Mouse (Mus musculus) heart, adult 9 months (tissue): ENCODE data around the gene Arhgef10l.

Experiments
- DNase-seq, 2 experiments: peaks; one replicate each; pipeline ENCODE4 v3.0.0; 2022; ENCODE audit warnings: low spot score in 2 of 2

Gene Arhgef10l

DNA sequence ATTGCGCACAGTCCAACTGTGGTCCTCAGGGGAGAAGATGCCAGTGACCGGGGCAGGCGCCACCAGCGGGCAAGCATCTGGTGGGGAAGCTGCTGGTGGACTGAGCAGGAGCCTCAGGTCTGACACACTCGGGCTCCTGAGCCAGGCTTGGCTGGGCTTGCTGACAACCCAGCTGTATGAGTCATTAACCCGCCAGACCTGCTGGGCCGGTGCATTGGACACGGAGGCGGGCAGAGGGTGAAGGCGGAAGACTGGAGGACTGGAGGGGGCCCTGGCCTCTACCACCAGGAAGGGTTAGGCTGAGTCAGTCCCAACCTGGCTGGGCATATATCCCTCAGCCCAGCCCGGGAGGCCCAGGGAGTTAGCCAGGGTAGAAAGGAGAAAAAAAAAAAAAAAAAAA, at the start of gene Arhgef10l:
TSS of gene Arhgef10l (minus strand) at position 253 of the 400 bp plus-strand sequence.
- no peak for DNase-seq

DNA sequence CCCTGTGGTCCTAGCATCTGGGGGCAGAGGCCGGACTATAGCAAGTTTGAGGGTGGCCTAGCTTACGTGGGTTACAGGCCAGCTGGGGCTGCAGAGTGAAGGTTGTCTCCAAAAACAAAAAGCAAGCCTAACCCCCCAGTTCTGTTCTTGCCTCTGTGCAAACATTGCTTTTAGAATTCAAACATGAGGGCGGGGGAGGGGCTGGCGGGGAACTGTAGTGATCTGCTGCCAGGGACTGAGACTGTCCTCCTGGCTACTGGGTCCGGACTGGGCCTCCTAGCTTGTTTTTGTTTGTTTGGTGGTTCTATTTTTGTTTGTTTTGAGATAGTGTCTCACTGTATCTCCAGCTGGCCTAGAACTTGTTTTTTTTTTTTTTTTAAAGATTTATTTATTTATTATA, 48.8 kb upstream of the Arhgef10l start:
- DNase-seq: no peak

DNA sequence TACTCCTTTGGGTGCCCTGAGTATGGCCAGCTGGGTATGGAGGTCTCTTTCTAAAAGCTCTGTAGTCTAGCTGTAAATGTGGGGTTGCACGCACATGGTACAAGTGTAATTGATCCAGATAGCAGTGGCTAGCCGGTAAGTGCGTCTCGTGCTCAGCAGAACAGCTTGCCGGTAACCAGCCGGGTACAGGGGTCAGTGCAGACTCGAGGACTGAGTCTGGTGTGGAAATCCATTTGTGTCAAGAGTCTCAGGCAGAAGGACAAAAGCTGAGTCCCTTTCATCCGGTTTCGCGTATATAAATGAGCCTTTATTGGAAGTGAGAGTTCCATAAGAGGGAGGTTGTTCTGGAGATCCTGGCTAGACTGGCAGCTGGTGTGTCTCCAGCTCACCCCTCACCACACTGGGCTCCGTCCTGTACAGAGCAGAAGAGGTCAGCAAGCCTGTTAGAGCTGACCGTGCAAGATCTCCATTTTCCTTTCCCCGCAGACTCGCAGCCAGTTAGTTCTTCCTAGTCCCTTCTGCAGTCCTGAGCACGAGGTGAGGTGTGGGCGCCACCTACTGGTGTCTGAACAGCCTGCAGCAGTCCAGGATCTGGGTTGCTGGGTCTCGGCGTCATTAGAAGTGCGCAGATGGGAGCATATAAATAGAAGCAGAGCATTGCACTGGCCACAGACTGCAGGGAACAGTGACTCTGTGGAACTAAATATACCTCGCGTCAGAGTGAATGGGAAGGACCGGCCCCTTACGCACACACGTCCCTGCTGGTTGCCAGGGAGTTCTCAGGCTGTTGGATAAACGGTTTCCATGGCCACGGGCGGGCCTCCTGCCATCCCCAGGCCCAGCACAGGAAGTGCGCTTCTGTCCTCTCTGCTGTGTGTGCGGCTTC, 47.9 kb upstream of the Arhgef10l start:
- DNase-seq: peak; percentile 92 to 96

DNA sequence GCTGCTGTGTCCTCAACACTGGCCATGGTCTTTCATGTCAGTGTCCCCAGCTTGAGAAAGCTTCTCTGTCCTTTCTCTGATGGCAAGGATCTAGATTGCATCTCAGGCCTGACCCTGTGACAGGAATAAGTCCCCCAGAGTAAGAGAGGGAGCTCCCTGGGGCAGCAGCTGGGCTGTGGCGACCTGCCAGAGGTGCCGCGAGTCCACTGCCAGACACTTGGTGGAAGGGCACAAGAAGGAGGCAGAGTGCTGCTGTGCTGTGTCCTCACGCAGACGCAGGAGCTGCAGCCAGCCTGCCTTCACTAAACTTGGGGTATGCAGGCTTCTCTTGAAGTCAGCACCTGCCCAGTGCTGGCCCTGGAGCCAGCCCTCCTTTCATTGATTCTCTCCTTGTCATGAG, 45.5 kb upstream of the Arhgef10l start:
- DNase-seq: no peak

DNA sequence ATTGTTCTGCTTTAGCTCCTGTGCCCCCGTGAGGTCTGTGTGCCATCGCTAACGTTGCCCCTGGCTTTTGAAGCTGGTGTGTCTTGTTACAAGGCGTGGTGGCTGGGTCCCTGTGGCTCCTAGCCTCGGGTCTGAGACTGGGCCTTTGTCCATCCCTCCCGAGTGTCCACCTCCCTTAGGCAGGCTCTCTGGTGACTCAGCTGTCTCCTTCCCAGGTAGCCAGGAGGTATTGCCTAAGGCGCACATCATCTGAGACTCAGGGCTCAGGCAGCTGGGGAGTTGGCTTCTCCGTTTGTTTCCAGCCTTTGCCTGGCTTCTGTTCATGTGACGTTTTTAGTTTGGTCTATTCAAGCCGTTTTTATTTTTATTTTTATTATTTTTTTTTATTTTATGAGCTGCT, 45.0 kb upstream of the Arhgef10l start:
- DNase-seq: no peak

DNA sequence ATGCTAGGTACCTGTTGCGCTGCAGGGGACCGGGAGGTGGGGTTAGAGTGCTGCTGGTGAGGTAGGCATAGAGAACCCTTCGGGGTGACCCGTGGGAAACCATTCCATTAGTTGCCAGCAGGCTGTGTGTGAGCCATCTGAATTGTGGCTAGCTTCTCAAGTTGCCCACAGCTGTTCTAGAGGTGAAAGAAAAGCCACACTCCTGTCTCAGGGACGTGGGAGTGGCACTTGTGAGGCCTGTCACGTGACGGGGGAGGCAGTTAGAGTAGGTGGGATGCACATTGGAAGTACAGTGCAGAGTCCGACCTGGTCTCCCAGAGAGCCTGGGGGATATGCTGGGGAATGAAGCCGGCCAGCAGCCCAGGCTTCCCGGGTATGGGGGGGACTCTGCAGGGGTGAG, 43.8 kb upstream of the Arhgef10l start:
- DNase-seq: no peak

DNA sequence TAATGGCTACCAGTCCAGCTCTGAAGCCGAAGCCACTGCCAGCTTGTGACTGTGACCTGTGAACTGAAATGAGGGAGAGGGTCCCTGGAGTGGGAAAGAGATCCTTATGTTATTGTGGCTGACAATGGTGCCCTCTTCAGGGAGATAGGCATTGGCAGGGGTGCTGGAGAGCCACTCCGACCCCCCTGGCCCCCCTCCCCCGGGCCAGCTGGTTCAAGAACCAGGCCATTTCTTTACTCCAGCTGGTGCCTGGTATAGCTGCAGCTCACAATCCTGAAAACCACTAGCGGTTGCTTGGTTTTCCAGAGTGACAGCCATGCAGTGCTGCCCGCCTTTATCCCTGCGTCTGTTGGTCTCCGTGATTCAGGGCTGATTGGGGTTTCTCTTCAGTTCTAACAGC, 43.3 kb upstream of the Arhgef10l start:
- DNase-seq: no peak

DNA sequence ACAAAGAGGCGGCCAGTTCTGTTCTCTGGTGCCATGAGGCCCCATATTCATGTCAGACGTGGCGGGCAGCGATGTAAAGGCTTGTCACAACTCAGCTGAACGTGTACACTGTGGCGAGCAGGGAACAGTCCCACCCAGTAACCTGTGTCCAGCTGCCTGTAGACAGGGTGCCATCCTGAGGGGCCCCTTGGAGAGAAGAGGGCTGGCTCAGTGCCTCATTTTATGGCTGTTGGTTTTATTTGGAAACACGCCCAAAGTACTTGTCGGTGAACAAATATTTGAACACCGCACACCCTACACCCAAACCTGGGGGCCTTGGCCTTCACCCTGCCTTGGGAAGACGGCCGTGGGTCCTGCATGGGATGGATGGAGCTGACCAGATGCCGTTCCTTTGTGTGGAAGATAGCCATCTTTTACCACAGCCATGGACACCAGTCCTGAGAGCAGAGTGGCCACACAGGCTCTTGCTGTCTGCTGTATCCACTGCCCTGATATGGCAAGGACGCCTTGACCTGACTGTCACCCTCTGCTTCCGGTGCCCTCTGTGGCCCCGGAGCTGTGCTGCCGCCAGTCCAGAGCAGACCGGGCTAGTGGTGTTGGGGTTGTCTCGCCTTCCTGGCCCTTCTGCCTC, 42.6 kb upstream of the Arhgef10l start:
- DNase-seq: no peak

DNA sequence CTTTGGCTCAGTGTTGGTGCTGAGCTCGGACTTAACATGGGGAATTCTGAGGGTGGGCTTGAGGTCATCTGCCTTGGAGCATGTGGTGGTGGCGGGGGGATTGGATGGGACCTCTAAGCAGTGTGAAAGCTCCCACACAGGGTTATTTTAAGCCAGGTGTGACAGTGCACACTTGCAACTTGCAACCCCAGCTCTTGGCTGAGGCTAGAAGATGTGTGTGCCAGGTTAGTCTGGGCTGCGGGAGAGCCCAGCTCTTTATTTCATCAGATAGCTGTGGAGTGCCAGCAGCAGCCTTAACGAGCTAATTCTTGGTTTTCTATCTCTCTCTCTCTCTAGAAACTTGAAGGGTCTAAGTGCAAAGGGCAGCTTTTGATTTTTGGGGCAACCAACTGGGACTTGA, 41.8 kb upstream of the Arhgef10l start:
- no peak for DNase-seq

DNA sequence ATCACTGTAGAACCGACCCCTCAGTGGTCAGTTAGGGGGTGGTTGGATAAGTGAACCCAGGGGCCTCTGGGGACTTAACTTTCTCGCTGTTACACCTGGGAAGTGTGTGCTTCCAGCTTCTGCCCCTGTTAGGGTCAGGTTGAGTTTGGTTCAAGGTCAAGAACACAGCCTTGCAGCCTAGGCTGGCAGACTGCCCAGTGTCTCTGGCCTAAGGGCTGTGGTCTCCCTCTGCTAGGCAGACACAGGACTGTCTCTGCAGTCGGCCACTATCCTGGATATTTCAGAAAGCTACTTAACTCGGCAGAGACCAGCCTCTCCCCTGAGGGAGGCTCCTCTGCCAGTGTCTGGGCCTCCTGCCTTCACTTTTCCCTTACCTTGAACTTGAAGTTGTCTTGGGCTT, 38.4 kb upstream of the Arhgef10l start:
- no peak for DNase-seq

DNA sequence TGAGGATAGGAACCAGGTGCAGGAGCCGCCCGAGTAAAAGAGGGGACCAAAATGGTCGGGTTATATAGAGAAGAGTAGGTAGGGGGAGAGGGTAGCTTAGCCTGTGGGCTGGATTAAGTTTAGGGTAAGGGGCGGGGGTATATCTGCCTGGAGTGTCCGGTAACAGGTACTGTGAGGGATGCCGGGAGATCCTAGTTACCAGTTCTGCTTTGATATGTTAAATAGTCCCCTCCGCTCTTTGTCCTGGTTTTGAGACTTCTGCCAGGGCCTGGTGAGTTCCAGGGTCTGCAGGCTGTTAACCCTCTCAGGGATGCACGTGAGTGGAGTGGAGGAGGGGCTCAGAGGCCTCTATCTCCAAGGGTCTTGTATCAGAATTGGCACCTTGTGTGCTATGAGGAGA, 37.8 kb upstream of the Arhgef10l start:
- no peak for DNase-seq

DNA sequence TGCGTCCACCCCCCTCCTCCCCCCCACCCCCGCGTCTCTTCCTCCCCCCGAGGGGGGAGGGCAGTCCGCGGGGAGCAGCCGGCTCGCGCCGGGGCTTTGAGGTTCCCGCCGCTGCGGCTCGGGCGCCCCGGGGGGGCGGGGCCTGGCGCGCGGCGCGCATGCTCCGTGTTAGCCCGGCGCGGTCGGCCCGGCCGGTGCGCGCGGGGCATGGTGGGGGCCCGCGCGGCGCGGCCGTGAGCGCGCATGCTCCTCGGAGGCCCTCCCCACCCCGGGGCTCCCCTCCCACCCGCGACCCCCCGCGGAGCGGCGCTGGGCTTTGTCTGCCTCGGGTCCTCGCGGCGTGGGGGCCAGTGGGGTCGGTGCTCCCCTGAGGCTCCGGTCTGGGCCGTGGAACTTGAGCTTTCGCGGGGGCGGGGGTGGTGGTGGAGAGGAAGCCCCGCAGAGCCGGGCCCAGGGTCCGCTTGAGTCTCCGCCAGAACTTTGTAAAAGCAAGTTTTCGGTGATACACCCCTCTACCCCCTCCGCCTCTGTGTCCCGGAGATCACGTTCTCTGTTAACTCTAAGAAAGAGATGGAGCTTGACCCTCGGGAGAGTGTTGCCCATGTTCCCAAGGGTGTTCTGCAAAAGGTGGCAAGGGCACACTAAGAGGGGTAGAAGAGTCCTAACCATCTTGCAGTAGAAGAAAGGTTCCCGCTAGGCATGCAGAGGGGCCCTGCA, 37.0 kb upstream of the Arhgef10l start:
- DNase-seq: peak; percentile 85 to 89

DNA sequence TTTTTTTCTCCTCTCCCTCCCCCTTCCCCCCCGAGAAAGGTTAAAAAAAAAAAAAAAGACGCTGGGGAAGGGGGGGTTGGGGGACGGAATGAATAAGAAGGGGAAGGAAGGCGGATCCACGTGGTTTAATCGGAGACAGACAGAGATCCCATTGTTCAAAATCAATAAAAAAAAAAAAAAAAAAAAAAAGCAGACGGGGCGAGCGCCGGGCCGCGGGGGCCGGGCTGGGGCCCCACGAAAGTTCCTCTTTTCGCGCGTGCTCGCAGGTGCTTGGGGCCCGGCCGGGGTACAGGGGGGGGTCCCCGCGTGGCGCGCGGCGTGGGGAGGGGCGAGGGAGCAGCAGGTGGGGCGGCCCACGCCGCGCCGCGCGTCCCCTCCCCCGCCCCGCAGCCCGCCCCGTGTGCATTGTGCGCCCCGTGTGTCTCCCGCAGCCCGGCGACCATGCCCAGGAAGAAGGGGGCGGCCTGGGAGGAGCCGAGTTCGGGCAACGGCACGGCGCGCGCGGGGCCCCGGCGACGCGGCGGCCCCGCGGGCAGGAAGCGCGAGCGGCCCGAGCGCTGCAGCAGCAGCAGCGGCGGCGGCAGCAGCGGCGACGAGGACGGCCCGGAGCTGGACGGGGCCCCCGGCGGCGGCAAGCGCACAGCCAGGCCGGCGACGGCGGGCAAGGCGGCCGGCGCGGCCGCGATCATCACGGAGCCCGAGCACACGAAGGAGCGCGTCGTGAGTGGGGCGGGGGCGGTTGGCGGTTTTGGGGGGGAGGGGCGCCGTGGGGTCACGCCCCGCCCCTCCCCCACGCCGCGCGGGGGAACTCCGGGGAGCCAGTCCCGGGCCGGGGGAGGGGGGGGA, 36.1 kb upstream of the Arhgef10l start:
- DNase-seq: no peak

DNA sequence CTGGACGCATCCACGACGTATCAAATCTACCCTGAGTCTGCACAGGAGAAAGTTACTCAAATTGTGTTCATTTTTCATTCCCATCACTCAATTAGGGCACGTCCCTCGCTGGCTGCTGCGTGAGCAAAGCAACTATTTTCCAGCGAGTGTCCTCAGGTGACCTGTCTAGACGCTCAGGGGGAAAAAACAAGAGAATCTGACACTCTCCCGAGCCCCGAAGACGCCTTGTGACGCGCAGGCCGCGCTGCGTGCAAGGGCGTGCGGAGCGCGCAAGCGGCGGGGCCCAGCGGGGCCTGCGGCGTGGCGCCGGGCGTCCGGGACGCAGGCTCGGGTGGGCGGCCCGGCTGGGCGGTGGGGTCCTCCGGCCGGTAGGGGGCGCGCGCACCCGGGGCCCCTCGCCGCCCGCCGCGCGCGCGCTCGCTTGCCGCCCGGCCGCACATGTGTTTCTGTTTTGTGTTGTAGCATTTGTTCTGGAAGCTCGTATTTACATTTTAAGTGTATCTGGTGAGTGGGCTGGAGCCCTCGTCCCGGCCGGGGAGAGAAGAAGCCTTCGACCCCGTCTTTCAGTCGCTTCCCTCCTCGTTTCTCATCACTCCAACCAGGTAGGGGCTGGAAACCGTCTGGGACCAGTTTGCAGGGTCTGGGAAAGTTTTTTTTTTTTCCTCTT, 35.4 kb upstream of the Arhgef10l start:
- DNase-seq: peak; percentile 78 to 83

DNA sequence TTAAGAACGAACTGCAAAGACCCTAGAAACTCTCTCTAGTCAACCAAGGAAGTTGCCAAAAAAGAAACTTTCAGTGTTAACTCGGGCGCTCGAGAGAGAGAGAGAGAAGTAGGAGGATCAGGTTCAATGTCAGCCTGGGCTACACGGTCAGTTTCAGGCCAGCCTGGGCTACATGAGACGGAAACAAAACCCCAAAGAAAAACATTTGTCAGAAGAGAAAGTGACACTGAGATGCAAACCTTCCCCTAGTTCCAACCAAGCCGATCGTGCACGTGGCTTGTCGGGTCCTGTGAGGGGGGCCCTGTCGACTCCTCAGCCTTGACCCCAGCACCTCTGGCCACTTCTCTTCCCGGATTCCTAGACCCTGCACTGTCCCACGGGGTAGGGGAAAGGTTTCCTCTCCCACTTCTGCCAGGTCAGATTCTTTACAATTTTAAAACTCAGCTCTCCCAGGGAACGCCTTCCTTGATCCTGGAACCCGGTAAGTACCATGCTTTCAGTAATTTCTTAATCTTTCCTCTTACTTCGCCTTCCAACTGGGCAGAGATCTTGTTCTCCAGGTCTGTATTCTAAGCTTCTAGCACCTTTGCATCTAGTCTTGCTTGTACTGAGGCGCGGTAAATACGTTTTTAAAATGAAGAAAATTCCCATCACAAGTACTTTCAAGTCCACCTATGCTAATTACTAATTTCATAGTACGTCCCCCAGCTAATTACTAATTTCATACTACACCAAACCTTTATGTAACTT, 34.6 kb upstream of the Arhgef10l start, which contains the start of gene Rcc2:
TSS of gene Rcc2 (plus strand) at position 273 of the 750 bp plus-strand sequence.
- DNase-seq: no peak

DNA sequence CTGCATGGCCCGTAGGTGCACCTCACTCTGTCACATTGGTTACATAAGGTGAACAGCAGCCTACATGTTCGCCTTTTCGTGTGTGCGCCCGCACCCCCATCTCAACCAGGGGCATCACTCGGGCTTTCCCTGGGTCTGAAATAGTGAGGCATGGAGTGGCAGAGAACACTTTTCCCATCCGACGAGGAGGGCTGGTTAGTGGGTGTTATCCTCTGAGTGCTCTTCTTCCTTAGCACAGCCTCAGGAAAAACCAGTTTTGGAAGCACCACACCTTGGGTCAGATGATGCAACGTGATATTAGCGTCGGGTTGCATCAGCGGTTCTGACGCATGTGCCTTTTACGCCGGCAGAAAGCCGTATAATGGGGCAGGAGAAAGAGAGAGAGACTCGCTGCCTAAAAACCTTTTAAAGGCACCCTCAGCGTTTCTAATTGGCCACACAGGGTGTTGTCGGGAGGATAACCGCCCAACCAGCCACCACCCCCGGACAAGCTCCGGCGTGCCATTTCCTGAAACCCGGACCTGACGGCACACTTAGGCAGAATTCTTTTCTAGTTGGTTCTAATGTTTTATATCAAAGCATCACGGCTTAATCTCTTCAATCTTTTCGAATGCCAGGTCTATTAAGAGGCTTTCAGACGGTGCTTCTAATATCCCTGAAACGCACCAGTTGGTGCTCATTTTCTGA, 33.8 kb upstream of the Arhgef10l start:
- DNase-seq: peak; percentile 80 to 82

DNA sequence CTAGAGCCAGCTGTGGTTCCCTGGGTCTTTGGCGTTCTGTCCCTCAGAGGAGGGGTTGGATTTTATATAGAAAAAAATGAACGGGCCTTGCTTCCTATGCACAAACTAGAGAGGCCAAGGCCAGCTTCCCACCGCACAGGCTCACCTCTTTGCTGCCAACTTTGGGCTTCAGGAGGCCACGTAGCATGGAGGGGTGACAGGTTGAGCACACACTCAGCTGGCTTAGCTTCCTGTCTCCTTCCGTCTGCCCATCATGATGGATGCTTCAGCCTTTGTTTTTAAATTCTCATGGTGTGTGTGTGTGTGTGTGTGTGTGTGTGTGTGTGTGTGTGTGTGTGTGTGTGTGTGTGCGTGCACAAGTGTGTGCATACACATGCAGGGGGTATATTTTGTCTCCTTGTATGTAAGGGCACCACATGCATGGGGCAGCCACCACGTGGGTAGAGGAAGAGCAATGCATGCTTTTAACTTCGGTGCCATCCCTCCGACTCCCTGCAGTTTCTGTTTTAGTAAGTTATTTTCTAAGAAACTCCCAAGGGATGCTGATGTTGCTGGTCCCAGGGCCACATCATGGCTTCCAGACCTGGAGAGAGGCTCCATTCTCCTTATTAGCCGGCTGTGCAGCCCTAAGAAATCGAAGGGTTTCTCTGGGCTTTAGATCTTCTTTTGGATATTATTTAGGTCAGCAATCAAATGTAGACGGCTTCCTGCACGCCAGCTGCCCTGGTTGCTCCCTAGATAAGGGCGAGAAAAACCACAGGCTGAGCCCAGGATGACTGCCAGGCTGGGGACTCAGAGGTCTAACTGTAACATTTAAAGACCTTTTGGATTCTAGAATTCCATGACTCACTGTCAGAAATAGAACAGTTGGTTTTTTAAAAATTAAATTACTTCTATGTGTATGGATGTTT, 30.1 kb upstream of the Arhgef10l start:
- DNase-seq: no peak

DNA sequence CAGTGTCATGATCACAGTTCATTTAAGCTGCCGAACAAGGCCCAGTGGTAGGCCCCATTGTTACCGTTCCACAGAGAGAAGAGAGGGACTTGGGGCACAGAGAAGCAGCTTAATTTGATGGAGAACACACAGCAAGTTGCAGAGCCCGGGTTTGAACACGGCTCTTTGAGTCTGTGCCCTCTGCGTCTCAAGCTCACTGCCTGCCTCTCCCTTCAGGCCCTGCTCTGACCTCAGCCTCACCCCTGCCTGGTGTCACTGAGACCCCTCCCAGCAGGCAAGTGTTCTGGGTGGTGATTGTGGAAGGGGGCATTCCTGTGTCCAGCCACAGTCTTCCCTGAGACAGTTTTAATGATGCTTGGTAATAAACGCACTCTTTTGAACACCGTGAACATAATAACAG, 29.3 kb upstream of the Arhgef10l start:
- no peak for DNase-seq
